Mouse (Mus musculus): ENCODE data around the gene Mrpl54.
A peak's percentile ranks its signal among the peaks of the same experiment; 100 is the strongest.

The Mrpl54 gene

DNA sequence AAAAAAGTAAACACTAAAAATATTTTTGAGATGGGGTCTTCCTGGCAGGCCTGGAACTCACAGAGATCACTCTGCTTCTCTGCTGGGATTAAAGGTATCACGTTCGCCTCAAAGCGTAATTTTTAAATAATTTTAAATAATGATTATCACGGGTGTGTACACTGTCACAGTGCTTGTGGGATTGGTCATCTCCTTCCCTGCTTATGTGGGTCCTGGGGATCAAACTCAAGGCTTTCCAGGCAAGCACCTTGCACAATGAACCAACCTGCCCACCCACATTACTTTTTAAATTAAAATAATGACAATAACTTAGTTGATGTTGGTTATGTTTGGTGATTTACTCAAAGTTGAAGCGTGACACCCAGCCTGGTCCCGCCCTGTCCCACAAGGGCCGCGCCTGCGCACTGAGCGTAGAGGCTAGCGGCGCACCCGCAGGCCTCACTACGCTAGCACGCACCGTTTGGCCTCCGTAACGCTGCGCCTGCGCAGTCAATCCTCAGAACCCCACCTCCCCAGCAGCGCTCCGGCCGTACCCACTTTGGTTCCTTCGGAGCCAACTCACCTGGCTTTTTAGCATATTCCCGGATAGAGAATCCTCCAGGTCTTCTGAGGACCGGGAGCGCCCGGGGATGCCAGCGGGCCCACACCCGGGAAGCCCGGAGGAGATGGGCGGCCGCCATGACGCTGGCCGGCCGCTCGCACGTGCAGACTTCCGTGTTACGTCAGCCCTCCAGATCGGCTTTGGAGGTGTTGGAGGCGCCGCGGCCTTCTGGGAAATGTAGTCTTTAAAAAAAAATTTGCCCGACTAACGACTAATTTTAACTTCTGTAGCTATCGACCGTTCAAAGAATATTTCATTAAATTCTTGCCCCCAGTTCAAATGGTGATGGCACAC is at the start of gene Mrpl54, which contains the start of gene Apba3:
TSS of gene Mrpl54 (minus strand) at position 724 of the 895 bp plus-strand sequence.
TSS of gene Apba3 (plus strand) at position 750 of the 895 bp plus-strand sequence.
- DNase-seq, result peak; percentile 97

DNA sequence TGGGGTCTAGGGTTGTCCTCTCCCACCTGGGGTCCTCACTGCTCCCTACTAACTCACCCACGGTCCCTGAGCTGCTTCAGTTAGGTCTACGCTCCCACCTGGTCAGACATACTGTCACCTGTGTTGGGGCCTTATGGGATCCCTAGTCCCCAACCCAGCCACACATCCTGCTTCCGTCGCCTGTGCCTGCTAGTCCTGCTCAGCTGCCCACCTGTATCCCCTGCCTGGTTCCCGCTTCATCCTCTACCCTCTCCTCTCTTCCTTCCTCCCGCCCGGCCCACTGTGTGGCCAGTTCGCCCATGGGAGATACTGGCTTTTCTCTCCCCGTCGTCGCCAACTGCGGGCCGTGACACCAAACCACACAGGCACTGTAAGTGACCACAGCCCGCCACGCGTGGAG is 48.9 kb upstream of the Mrpl54 start:
- no peak for DNase-seq

DNA sequence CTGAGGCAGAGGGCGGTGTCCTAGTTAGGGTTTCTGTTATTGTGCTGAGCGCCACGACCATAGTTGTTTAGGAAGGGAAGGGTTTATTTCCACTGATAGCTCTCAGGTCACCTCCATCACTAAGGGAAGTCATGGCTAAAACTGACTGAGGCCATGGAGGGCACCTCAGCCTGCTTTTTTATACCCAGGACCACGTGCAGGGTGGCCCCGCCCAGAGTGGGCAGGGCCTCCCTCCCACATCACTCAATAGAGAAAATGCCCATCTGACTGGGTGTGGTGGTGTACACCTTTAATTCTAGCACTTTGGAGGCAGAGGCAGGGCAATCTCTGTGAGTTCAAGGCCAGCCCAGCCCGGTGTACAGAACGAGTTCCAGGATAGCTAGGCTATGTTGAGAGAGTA is 47.5 kb upstream of the Mrpl54 start:
- no peak for DNase-seq

DNA sequence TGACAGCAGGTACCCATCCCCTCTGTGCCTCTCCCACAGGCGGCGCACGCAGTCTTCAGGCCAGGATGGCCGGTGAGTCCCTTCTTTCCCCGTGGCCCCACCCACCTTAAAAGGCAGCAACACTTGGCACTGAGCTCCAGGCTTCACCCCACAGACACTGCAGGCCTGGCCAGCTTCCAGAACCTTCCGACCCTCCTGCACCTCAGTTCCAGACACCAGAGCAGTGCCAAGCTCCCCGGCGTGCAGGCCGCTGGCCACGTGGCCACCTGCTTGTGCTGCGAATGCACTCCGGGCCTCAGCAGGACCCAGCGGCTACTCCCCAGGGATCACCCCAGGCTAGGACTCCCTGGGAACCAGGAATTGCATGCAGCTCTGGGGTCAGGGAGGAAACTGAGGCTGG is 46.8 kb upstream of the Mrpl54 start:
- peak; percentile 37 for DNase-seq

DNA sequence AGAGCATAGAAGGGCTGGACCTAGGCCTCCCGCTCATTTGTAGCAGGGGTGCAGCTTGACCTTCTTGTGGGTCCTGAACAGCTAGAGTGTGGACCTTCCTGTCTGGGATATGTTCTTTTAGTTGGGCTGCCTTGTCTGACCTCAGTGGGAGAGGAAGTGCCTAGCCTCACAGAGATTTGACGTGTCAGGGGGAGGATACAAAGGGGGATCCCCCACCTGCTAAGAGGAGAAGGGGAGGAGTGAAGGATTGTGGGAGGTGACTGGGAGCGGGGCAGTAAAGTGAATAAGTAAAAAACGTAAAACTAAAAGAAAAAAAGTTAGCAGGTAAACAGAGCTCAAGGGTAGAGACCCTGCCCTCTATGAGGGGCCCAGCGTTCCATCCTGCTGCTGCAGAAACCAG is 42.8 kb upstream of the Mrpl54 start:
- no peak for DNase-seq

DNA sequence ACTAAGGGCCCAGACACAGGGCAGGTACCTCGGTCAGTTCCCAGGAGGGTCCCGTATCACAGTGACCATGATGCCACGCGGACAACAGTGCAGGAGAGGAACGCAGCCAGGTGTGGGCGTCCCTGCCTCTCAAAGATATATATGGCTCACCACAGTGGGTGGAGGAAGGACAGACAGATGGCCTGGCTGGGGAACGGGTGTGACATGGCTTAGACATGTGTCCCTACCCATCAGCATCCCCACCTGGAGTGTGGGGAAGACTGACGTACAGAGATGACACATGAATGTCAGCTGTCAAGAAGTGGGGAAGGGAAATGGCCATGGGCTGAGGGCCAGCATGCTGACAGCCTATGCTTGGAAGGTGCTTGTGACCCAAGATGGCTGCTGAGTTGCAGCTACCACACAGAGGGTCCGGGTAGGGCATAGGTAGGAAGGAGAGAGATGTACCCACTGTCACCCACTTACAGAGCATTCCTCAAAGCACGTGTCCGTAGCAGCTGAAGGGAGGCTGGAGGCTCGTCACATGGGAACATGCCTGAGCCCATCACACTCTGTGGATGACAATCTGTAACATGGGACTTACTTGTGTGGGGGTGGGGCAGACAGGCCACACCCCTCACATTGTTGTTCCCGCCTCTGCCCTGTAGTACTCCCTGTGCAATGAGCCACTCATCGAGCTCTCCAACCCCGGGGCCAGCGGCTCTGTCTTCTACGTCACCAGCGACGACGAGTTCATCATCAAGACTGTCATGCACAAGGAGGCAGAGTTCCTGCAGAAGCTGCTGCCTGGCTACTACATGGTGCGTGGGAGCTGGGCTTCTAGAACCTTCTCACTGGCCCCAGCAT is 40.3 kb upstream of the Mrpl54 start:
- DNase-seq, result no peak

DNA sequence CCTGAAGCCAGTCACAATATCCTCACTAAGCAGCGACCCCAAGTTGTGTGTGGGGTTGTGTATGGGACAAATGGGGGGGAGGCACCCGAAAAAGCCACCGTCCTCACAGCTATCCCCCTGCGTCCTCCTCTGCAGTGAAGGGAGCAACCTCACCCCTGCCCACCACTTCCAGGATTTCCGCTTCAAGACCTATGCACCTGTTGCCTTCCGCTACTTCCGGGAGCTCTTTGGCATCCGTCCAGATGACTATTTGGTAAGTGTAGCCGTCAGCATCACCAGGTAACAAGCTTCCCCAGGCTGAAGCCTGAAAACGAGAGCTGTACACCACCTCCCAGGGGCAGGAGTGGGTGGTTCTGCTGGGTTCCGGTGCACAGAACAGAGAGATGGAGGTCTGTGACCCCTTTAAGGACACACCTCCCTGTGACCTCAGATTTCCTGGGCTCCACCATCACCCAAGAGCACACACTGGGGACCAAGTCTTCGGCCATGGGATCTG is 39.5 kb upstream of the Mrpl54 start:
- no peak for DNase-seq

DNA sequence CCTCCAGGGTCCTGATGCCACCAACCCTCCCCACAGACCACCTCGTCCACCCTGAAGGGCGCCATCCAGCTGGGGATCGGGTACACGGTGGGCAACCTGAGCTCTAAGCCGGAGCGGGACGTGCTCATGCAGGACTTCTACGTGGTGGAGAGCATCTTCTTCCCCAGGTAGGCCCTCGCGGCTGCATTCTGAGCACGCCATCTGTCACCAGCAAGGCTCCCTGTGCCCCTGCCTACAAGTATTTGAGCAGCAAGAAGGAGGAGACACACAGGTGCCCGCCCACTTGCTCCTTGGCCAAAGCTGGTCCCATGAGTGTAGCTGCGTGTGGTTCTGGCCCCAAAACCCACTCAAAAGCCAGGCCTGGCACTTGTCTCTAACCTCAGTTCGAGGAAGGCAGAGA is 38.9 kb upstream of the Mrpl54 start:
- no peak for DNase-seq

DNA sequence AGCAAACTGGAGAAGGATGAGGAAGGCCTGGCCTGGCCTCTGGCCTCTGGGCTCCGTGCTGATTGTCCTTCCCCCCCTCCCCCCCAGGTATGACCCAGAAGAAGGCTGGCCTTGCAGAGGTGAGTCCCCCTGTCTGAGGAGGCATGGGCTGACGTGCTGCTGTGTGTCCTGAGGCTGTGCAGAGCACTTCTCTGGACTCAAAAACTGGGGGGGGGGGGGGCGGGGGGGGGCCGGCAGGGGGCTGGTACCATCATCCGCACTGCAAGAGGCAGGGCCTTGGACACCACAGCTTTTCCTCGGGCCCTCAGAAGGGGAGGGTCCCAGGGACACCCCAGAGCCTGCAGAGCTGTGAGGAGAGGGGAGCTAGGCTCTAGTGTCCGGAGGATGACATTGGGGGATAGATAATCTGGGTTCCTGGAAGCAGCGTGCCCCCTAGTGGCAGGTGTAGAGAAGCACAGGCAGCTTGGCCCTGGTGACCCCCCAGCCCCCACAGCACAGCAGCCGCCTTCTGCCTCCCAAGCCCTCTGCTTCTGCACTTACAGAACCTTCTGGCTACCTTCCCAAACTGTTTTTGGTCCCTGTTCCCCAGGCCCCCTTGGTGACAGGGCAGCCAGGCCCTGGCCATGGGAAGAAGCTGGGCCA is 38.0 kb upstream of the Mrpl54 start:
- peak; percentile 70 for DNase-seq

DNA sequence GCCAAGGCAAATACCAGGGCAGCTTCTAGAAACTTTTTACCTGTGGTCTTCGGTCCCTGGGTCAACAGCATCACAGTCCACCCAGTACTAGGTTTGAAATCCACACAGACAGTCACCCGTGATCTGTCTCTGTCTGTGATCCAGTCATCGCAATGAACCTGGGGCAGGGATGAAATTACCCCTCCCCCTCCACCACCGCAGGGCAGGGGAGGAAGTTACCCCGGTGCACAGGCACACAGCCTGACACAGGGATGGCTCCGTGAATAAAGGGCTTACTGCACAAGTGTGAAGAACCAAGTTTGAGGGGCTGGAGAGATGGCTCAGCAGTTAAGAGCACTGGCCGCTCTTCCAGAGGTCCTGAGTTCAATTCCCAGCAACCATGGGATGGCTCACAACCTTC is 37.0 kb upstream of the Mrpl54 start:
- DNase-seq, result no peak

DNA sequence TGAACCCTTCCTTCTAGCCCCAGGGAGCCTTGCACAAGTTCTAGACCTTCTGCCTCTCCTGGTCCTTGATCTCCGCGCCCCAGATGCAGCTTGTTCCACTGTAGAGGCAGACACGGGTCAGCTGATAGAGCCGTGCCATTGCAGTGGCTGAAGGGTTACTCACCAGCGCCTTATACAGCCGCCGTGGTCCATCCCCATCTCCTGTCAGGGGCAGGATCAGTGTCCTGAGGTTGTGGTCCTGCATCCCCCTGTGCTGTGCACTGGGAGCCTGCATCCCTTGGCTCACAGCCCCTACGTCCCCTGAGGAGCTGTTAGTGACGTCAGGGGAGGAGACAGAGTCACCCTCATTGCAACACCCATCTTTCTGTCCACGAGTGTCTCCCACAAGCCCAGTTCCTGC is 36.5 kb upstream of the Mrpl54 start:
- DNase-seq, result no peak

DNA sequence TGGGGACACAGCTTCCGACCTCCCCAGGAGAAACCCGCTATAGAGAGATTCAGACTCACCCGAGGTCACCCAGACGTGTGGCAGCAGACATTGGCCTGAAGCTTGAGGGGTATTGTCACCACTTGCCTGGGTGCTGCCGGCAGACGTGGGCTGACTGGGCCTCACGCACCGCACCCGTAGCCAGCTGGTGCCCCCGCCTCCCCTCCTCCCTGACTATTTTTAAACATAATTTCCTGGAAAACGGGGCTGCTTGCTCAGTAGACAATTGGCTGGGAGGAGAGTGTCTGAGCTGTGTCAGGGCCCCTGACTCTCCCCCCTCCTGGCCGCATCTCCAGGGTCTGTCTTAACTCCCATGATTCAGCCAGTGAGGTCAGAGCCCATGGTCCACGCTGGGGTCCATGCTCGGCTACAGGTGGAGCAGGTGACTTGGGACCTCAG is 36.1 kb upstream of the Mrpl54 start:
- DNase-seq, result no peak

DNA sequence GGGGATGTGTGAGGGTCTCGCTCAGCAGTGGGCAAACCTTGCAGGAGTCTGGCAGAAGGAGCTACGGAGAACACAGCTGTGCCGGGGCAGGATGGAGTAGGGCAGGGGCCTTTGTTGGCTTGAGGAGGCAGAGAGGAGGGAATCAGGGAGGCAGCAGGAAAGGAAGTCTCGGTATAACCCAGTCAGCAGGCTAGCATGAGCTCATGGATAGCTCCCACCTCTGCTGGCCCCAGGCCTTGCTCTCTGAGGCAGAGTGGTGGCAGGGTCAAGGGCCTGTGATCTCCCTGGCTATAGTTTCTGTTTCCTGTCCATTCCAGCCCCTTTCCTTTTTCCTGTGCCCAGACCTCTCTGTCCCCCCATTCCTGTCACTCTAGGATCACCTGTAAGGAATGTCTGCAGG is 35.6 kb upstream of the Mrpl54 start:
- no peak for DNase-seq

DNA sequence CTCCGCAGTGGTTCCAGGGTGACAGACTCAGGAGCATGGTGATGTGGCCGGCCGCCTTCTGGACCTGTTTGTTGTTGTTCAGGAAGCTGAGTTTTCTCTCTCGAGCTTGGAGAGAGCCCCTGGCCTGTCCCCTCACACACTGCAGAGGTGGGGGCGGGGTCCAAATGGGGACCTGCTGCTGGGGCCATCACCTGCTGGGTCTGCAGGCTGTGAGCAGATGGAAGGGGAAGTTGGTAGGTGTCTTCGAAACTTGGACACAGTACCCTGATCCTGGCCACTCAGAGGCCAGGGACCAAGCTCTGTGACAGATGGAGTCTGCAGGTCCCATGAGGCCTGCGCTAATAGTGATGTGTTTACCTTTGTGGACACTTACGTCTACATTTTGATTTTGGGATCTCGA is 34.6 kb upstream of the Mrpl54 start:
- peak; percentile 73 for DNase-seq

DNA sequence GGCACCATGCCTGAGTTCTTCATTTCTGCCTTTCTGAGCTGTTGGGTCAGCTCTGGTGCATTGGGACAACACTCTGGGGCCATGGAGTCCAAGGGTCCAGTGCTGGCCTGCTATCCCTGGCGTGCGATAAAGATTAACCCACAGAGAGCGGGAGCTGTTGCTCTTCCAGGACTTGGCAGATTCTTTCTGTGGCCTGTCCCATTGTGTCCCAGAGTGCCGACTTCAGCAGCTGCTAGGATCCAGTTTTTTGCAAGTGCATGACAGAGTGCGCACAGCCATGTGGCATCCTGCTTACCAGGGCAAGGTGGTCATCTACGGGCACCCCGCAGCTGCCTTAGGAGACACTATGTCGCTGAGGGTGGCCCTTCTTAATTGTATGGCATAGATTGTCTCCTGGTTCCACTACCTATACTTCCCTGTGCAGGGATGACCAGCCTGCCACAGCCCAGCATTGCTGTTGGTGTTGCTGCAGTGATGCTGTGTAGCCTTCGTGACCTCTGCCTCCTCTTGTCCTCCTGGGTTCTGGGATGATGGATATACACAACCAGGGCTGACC is 33.7 kb upstream of the Mrpl54 start:
- no peak for DNase-seq

DNA sequence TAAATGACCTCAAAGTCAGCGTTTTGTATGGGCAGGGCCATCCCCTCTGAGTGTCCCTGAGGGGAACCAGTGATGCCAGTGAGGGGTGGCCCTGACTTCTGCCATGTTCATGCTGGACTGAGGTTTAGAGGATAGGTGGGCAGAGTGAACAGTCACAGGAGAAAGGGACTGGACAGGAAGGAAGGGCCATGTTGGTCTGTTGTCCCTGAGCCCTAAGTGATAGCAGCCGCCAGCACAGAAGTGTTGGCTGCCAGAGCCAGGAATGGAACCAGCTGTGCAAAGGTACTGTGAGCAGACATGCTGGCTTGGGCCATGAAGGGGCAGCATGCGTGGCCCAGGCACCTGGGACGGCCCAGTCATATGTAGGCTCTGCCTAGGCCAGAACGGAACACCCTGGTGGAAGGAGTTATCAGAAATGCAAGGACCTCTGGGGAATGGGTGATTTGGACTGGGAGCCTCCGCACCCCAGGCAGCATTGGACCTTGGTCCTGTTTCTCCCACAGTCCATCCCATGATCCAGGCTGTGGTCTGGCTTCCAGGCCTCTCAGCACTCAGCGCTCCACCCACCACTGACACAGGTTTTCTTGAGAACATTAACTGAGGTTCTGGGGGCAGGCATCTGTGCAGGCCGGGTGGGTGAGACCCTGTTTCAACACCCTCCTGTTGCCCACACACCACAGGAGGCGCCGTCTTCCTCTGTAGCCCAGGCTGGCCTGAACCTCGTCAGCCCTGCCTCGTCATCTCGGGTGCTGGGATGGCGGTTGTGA is 33.0 kb upstream of the Mrpl54 start:
- DNase-seq, result no peak

DNA sequence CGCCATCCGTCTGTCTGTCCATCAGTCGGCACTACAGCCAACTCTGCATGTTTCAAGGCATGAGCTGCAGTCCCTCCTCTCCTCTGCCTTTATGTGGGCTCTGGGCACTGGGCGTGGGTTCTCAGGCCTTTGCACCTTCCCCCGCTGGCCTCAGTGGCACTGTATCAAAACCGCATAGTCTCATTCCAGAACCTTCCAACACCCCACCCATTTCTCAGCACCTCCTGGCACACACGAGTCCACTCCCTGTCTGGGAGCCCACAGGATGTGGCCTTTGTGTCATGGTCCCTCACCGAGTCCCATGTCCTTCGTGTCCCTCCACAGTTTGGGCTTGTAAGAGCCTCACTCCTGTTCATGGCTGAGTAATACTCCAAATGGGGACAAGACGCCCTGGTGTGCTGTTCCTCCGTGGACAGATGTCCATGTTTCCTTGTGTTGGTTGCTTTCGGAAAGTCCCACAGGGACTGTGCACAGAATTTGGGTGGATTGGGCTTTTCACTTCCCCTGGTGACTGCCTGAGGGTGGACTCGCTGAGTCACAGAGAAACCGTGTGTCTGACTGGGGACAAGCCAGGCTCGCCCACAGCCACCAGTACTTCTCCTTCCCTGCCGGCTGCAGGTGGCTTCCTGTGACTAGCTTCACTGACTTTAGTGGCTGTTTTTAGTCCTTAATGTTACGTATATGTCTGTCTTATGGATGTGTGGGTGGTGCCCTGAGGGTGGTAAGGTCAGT is 31.8 kb upstream of the Mrpl54 start:
- DNase-seq, result no peak

DNA sequence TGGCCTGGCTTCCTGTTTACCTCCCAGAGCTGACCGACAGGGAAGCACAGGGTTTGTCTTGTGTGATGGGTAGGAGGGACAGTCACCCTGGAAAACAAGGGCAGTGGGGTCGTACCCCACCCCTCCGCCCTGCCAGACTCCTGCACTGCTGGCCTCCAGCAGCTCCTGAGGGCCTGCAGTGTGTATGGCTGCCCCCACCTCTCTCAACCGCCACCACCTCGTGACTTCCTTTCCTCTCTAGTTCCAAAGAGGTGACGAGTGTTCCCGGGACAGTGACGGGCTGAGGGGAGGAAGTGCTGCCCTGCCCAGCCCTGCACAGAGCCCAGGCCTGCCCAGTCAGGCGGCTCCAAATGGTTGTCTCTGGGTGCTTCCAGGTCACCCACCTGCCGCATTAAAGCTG is 31.1 kb upstream of the Mrpl54 start:
- DNase-seq, result no peak

DNA sequence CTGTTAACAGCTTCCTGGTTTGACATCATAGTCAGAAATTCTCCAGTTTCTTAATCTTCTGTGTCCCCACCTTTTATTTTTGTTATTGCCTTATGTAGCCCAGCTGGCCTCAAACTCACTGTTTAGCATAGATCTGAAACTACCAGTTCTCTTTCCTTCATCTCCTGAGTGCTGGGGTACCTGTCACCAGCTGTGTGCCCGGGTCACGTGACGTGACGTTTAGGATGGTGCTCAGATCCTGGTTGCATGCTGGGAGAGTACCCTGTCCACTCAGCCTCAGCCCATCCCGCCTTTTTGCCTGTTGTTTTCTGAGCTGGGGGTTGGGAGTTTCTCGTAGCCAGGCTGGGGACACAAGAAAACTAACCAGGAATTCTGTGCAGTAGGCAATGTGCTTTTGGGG is 30.5 kb upstream of the Mrpl54 start:
- DNase-seq, result no peak

DNA sequence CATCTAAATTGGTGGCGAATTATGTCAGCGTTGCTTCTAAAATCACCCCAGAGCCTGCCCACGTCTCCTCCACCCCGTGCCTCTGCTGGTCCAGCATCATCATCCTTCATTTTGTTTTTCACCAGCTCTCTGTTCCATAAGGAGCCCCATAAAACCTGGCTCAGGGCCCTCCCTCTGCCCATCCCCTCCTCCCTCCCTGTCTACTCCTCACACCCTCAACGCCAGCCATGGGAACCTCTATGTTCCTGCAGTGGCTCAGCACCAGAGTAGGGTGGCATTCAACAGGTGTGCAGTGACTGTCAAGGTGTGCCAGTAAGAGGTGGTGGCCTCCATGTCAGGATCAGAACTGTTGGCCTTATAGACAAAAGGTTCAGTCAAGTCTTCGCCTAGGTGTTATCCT is 28.5 kb upstream of the Mrpl54 start:
- DNase-seq, result no peak

DNA sequence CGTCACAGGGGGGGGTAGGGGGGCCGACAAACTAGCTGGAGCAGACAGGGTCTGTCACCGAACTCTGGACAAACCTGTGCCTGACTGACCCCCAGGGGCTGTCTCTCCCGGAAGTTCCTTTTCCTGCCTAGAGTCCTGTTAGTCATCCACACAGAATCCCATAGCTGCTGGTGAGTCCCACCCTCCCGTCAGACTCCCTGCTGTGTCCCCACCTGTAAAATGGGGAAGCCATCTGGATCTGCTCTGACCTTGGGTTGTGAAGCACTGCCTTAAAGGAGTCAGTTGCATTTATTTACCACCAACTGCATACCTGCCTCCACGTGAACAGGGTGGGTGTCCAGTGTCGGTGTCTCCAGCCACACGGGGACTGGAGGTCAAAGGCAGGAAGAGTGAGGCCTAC is 27.7 kb upstream of the Mrpl54 start:
- peak; percentile 85 for DNase-seq

Data from cerebellum, adult 11 months (tissue).